Mouse (Mus musculus): Measurements from ENCODE around the gene Zfp54. TPM values are rescaled to one million over a fixed set of nuclear protein-coding genes. Genes with fewer than 3 reads are reported as not detected.
"Not testable (repeated sequence)": the region's sequence is repeated elsewhere in the genome, so short reads cannot be mapped to it uniquely, and the experiment has no call there.

Gene Zfp54
- total RNA-seq (2021), result under 1 TPM; 0.89 to 0.95 TPM
- long read RNA-seq, experiment 1, partial matches to known transcripts, result 0 of 3 reads
- long read RNA-seq, experiment 1, other reads (novel, unspliced or antisense), result 2 of 3 reads
- long read RNA-seq, experiment 2, result 0 reads

GRCm38 (mm10) chr17:21422664-21423599 is at the start of gene Zfp54:
TSS of gene Zfp54 (plus strand) at chr17:21423227.
- peak; percentile 79 to 84 for DNase-seq

DNA sequence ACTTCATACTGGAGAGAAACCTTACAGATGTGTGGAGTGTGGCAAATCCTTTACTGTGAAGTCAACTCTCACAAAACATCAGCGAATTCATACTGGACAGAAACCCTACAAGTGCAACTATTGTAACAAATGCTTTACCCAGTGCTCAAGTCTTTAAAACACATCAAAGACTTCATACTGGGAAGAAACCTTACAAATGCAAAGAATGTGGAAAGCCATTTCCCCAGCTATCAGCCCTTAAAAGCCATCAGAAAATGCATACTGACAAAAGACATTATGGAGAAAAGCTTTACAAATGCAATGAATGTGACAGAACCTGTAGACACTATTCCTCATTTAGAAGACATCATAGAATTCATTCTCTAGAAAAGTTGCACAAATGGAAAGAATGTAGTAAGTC is 47.7 kb upstream of the Zfp54 start:
- DNase-seq, result no peak

DNA sequence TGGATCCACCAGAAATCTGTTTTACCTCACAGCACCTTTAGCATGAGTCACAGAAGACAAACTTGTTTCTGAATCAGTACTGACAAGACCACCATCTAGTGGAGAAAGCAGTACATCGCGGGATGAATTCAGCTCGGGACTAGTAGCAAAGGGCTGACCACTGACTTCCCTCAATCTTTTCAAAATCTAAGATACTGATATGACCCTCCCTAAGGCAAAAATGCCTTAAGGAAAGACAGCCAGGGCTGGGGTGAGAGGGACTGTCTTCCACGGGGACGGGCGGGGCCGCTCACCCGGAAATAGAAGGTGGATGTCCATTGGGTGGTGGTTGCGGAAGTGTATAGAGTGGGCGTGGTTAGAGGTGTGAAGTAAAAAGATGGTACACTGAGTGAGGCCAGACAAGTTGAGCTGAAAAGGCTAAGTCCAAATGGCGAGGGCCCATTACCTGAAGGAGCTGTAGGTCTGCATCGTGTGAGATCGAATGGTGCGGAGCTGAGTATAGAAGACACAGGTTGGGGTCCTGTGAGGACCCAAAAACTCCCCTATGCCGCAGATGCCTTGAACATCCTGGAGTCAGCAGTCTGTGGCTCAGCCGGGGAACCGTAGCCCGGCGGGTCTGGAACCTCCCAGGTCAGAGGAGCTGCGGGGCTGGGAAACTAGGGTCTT is 39.5 kb upstream of the Zfp54 start, which contains the start of gene Zfp677:
Gene Zfp677 (plus strand): TSS at position 358 of the 666 bp plus-strand sequence.
- DNase-seq, result peak; percentile 74 to 81

GRCm38 (mm10) chr17:21384057-21384411 is 39.0 kb upstream of the Zfp54 start:
- peak in 1 of 2 experiments; percentile 23 for DNase-seq

DNA sequence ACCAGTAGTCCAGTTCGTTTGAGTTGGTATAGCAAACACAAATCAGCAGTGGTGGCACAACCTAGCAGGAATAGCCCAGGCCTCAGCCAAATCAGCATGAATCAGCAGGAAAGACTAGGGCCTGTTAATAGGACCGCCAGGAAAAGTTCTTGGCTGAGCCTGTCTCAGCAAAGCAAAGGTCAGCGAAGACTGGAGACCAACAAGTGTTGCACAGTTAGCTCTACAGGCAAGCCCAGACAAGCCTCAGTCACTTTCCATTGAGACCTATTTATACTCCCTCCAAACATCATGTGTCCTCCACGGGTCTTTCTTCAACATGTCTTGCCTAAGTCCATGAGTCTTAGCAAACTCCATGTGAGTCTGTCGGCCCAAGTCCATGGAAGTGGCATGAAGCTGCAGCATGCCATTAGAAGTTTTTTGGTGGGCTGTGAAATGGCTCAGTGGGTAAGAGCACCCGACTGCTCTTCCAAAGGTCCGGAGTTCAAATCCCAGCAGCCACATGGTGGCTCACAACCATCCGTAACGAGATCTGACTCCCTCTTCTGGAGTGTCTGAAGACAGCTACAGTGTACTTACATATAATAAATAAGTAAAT is 15.9 kb downstream of the Zfp54 start:
- DNase-seq, result not testable (repeated sequence)

GRCm38 (mm10) chr17:21449669-21450068 is 26.6 kb downstream of the Zfp54 start:
- peak; percentile 81 to 85 for DNase-seq

DNA sequence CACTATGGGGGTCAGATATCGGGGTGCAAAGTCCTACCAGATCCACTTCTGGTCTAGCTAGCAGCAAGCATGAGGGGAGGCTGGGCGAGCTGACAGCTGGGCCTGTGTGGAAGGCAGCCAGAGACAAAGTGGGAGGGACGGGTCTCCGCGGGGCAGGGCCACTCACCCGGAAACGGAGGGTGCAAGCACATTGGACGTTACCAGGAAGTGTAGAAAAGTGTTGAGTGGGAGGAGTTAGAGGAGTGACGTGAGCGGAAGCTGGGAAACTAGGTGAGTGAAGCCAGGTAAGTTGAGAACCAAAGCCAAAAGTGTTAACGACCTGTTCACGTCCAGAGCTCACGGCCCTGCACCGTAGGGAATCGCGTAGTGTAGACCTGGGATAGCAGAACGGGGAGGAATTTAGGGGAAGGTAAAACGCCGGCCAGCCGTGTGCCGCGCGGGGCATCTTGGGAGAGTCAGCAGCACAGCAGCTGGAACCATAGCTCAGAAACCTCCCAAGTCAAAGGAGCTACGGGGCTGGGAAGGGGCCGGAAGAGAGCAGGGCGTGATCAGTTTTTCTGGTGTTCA is 27.2 kb downstream of the Zfp54 start, which contains the start of gene Zfp51:
Gene Zfp51 (plus strand): TSS at position 237 of the 567 bp plus-strand sequence.
- peak; percentile 96 to 97 for DNase-seq

- no peak for DNase-seq
Measured at GRCm38 (mm10) chr17:21463550-21463949, 40.5 kb downstream of the Zfp54 start.

DNA sequence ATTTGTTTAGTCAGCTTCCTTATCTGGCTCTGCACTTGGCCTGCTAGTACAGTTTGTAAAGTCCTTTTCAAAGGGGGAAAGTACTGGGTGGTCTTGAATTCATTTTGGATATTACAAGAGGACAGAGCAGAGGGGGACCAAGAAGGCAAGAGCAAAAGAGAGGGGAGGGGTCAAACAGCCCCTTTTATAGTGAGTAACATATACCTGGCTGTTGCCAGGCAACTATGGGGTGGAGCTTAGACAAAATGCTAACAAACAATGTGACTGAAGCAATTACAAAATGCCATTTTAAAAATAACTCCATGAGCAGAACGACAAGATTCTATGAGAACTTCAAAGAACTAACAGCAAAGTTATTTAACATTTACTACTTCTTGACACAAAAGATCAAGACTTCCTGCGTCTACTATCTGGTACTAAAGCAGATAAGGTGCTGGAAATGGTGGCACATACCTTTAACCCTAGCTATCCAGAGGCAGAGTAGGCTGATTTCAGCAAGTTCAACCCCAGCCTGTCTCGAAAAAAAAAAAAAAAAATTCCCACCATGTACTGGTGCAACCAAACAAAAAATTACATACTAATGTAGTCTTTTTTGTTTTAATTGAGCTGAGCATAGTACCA is 49.1 kb downstream of the Zfp54 start:
- no peak for DNase-seq

GRCm38 (mm10) chr17:21472653-21473307 is 49.8 kb downstream of the Zfp54 start:
- no peak for DNase-seq

GRCm38 (mm10) chr17:21473362-21474190 is 50.5 kb downstream of the Zfp54 start:
- no peak for DNase-seq

DNA sequence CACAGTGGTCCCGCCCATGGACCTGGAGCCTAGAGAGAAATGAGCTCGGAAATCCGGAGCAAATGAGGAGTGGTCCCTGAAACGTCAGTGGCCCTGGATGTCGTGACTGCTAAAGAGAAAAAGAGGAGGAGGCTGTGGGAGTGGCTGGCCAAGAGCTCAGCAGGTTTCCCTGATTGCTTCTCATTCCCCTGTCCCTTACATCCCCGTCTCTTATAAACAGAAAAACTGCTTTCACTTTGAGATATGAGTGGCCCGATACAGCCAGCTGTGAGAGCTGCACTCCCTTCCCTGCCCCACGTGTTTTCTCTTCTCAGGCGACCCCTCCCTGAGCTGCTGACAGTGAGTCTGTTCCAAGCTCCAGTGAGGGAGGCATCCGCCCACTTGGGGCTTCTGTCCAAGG is 51.7 kb downstream of the Zfp54 start:
- peak; percentile 33 to 39 for DNase-seq

GRCm38 (mm10) chr17:21475290-21475689 is 52.3 kb downstream of the Zfp54 start:
- DNase-seq, result not testable (repeated sequence)

DNA sequence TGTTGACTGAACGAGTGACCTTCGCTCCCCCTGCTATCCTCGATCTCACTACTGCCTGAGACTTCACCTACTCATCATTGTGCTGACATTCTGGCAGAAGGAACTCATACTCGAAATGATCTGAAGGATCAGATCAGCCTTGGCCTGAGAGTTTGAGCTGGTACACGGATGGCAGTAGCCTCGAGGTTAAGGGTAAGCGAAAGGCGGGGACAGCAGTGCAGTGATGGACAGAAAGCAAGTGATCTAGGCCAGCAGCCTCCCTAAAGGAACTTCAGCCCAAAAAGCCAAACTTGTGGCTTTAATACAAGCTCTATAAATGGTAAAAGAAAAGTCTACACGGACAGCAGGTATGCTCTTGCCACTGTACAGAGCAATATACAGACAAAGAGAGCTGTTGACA is 53.3 kb downstream of the Zfp54 start:
- DNase-seq, result not testable (repeated sequence)

DNA sequence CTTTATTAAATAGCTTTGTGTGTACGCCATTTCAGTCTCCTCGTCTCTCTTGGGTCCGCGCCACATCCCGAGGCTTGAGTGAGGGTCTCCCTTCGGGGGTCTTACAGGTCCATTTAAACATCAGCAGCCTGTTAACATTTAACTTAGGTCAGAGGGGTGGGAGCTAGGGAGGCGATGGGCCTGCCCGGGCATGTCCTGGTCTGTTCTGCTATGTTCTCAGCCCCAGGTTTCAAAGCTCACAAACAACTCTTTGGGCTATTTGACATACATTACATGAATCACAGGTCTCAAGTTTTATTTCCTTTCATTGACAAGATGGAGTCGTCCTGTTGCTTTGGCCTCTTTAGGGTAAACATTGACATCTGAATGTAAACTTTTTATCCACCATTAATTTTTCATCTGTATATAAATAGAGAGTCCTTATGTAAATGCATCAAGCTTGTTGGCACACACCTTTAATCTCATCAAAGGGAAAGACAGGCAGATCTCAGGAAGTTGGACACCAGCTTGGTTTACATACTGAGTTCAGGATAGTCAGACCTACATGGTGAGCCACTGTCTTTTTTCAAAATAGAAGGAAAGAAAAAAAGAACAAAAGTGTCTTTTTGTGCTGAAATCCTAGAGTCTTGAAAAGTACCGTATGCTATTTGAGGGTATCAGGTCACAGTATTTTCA is 55.2 kb downstream of the Zfp54 start:
- not testable (repeated sequence) for DNase-seq

Data from heart, adult 18-20 months (tissue).